Mouse (Mus musculus): ENCODE results near the gene Vcpkmt.

GRCm38 (mm10) chr12:69528275-69529032, 54.4 kb downstream of the Vcpkmt start:
- TF ChIP-seq CTCF (IDR thresholded peaks at IDR 0.05; ENCODE audit: low read depth, low read length) (no peak), EP300 (IDR thresholded peaks at IDR 0.05; ENCODE audit: insufficient read depth, low read depth, low read length) (no peak), POLR2A (IDR thresholded peaks at IDR 0.05; ENCODE audit: insufficient read depth, low read length) (no peak)

Data from ES-Bruce4 (cell line).